Mouse (Mus musculus): ENCODE results near the gene Mroh8. TPM values are rescaled to one million over a fixed set of nuclear protein-coding genes. Genes with fewer than 3 reads are reported as not detected.

Gene Mroh8
- 0.07 TPM for polyA plus RNA-seq (2017; shearing (Covaris generic))

GRCm38 (mm10) chr2:157279416-157279800, at the start of gene Mroh8:
TSS of gene Mroh8 (minus strand) at chr2:157279549.

GRCm38 (mm10) chr2:157278717-157279415, 483 bp downstream of the Mroh8 start, which contains the start of gene Rpn2:
TSS of gene Rpn2 (plus strand) at chr2:157279017.

GRCm38 (mm10) chr2:157204366-157205218, 74.8 kb downstream of the Mroh8 start, which contains the start of gene Rbl1:
TSS of gene Rbl1 (minus strand) at chr2:157204534.

Other genes starting within 250 kb of the Mroh8 start
- not detected for gene Soga1, start 200.3 kb downstream of the Mroh8 start, polyA plus RNA-seq (2017; shearing (Covaris generic))
- gene Tldc2, start 192.5 kb downstream of the Mroh8 start, polyA plus RNA-seq (2017; shearing (Covaris generic)), result not detected
- 849 TPM for gene Samhd1, start 144.3 kb downstream of the Mroh8 start, polyA plus RNA-seq (2017; shearing (Covaris generic))
- gene Rbl1, start 75.0 kb downstream of the Mroh8 start, polyA plus RNA-seq (2017; shearing (Covaris generic)), result 39.1 TPM
- gene Rpn2, start 532 bp downstream of the Mroh8 start, polyA plus RNA-seq (2017; shearing (Covaris generic)), result 234 TPM
- gene Ghrh, start 68.0 kb upstream of the Mroh8 start, polyA plus RNA-seq (2017; shearing (Covaris generic)), result not detected
- gene Manbal, start 88.0 kb upstream of the Mroh8 start, polyA plus RNA-seq (2017; shearing (Covaris generic)), result 45.6 TPM
- 1.5 TPM for gene Src, start 138.9 kb upstream of the Mroh8 start, polyA plus RNA-seq (2017; shearing (Covaris generic))